Mouse (Mus musculus) bone marrow macrophage, adult 2 months (primary cell): Measurements from ENCODE around the gene Tpp2. TPM values are rescaled to one million over a fixed set of nuclear protein-coding genes. Genes with fewer than 3 reads are reported as not detected.
"Not testable (repeated sequence)": the region's sequence is repeated elsewhere in the genome, so short reads cannot be mapped to it uniquely, and the experiment has no call there.

Source experiments
- H3K27ac ChIP-seq: 2 replicates; pipeline ENCODE4 v1.5.1; 2012; ENCODE audit warnings: low read depth, low read length; ENCODE audit not compliant: insufficient read depth
- H3K4me1 ChIP-seq: 2 replicates; pipeline ENCODE4 v1.6.1; 2012; ENCODE audit warnings: low read length; ENCODE audit not compliant: control insufficient read depth, insufficient read depth
- H3K4me3 ChIP-seq: 2 replicates; pipeline ENCODE4 v1.5.1; 2012; ENCODE audit warnings: mild to moderate bottlenecking, low read length, moderate library complexity; ENCODE audit not compliant: insufficient read depth
- CTCF ChIP-seq: IDR thresholded peaks from 2 replicates; pipeline ENCODE4 v1.5.1; 2012; ENCODE audit warnings: low read depth, mild to moderate bottlenecking, low read length, moderate library complexity
- POLR2A ChIP-seq: IDR thresholded peaks from 2 replicates; pipeline ENCODE4 v1.6.1; 2012; ENCODE audit warnings: mild to moderate bottlenecking, low read depth, low read length, borderline replicate concordance
- polyA plus RNA-seq: library from polyadenylated mRNA; stranded (reverse); fragments of >200 nt; gene quantifications from 2 replicates; pipeline ENCODE4 v1.2.4, GENCODE M21; 2012; ENCODE audit not compliant: missing spikeins, insufficient read depth, insufficient read length

Tpp2 gene
- polyA plus RNA-seq, 1 experiment = 57.1 TPM

- Histone ChIP-seq H3K4me3 (no peak overlapping the region), H3K4me1 (no peaks in the 10 kb centered on the region), H3K27ac (no peak overlapping the region)
- TF ChIP-seq POLR2A (no peak), CTCF (no peak)
Measured at GRCm38 (mm10) chr1:44004513-44004912, 71.1 kb downstream of the Tpp2 start.

- H3K27ac ChIP-seq = no peak overlapping the region
- H3K4me1 ChIP-seq = no peaks in the 10 kb centered on the region
- no peak for TF ChIP-seq POLR2A
- TF ChIP-seq CTCF = no peak
- H3K4me3 ChIP-seq = no peak overlapping the region
Measured at GRCm38 (mm10) chr1:44015556-44015955, 82.1 kb downstream of the Tpp2 start.

GRCm38 (mm10) chr1:44019934-44020333, 86.5 kb downstream of the Tpp2 start, which contains the start of gene Mettl21c:
Gene Mettl21c (minus strand): TSS chr1:44020034.
- TF ChIP-seq CTCF = no peak
- no peak for TF ChIP-seq POLR2A
- no peaks in the 10 kb centered on the region for H3K4me1 ChIP-seq
- no peak within 1 kb of the TSS for H3K4me3 ChIP-seq
- H3K27ac ChIP-seq = no peak within 1 kb of the TSS

- no peak for TF ChIP-seq CTCF
- TF ChIP-seq POLR2A = no peak
- Histone ChIP-seq H3K4me3 (no peak overlapping the region), H3K4me1 (no peaks in the 10 kb centered on the region), H3K27ac (no peak overlapping the region)
Measured at GRCm38 (mm10) chr1:44022656-44023055, 89.2 kb downstream of the Tpp2 start.

- no peaks in the 10 kb centered on the region for H3K4me1 ChIP-seq
- no peak for TF ChIP-seq CTCF
- TF ChIP-seq POLR2A = no peak
- no peak overlapping the region for H3K4me3 ChIP-seq
- no peak overlapping the region for H3K27ac ChIP-seq
Measured at GRCm38 (mm10) chr1:44027651-44028050, 94.2 kb downstream of the Tpp2 start.

GRCm38 (mm10) chr1:44032213-44032612, 98.8 kb downstream of the Tpp2 start:
- Histone ChIP-seq H3K4me3 (no peak overlapping the region), H3K4me1 (no peaks in the 10 kb centered on the region), H3K27ac (no peak overlapping the region)
- TF ChIP-seq CTCF = no peak
- no peak for TF ChIP-seq POLR2A

- no peaks in the 10 kb centered on the region for H3K4me1 ChIP-seq
- TF ChIP-seq POLR2A (no peak), CTCF (no peak)
- H3K27ac ChIP-seq = no peak overlapping the region
- no peak overlapping the region for H3K4me3 ChIP-seq
Measured at GRCm38 (mm10) chr1:44032948-44033347, 99.5 kb downstream of the Tpp2 start.

GRCm38 (mm10) chr1:44041797-44042554, 108.5 kb downstream of the Tpp2 start:
- H3K4me1 ChIP-seq = 0 out of 2 replicates have a peak, but pooled peaks cover 2% of the 10 kb centered on the region
- H3K27ac ChIP-seq = no peak overlapping the region
- peak overlapping the region; percentile 58 for H3K4me3 ChIP-seq
- TF ChIP-seq CTCF = no peak

GRCm38 (mm10) chr1:44042555-44042915, 109.1 kb downstream of the Tpp2 start:
- H3K4me3 ChIP-seq = peak overlapping the region; percentile 58
- 0 out of 2 replicates have a peak, but pooled peaks cover 2% of the 10 kb centered on the region for H3K4me1 ChIP-seq
- no peak for TF ChIP-seq CTCF
- TF ChIP-seq POLR2A = no peak
- H3K27ac ChIP-seq = no peak overlapping the region

- not testable (repeated sequence) for H3K27ac ChIP-seq, H3K4me1 ChIP-seq, H3K4me3 ChIP-seq
Measured at GRCm38 (mm10) chr1:44045689-44046088, 112.2 kb downstream of the Tpp2 start.

- no peak overlapping the region for H3K4me3 ChIP-seq
- no peak for TF ChIP-seq POLR2A
- TF ChIP-seq CTCF = no peak
- H3K4me1 ChIP-seq = no peaks in the 10 kb centered on the region
Measured at GRCm38 (mm10) chr1:44046556-44046955, 113.1 kb downstream of the Tpp2 start.

More at GRCm38 (mm10) chr1:44046556-44046955, 113.1 kb downstream of the Tpp2 start:
- H3K27ac ChIP-seq = no peak overlapping the region

Other genes with a start within 250 kb of the Tpp2 start
- not detected in 2 replicates for gene 1500015O10Rik, start 203.0 kb upstream of the Tpp2 start, polyA plus RNA-seq
- gene Uxs1, start 105.8 kb upstream of the Tpp2 start, polyA plus RNA-seq = 16.1 and 16.3 TPM in 2 replicates
- gene Mettl21c, start 86.4 kb downstream of the Tpp2 start, polyA plus RNA-seq = not detected in 2 replicates
- gene Gm8251, start 128.3 kb downstream of the Tpp2 start, polyA plus RNA-seq = not detected in 2 replicates
- gene Tex30, start 168.8 kb downstream of the Tpp2 start, polyA plus RNA-seq = 12.5 and 14.6 TPM in 2 replicates
- 13.0 and 15.3 TPM in 2 replicates for gene Kdelc1, start 185.2 kb downstream of the Tpp2 start, polyA plus RNA-seq
- 12.1 and 13.7 TPM in 2 replicates for gene Bivm, start 185.3 kb downstream of the Tpp2 start, polyA plus RNA-seq
- gene Ercc5, start 214.1 kb downstream of the Tpp2 start, polyA plus RNA-seq = 14.5 and 17.3 TPM in 2 replicates